Mouse (Mus musculus) heart, adult 11 months (tissue): ENCODE results near the gene Shisa8.
"Not testable (repeated sequence)": the region's sequence is repeated elsewhere in the genome, so short reads cannot be mapped to it uniquely, and the experiment has no call there.

Source experiments
- DNase-seq: peaks from one replicate; pipeline ENCODE4 v3.0.0; 2022

Gene Shisa8

GRCm38 (mm10) chr15:82212752-82213063 lies at the start of gene Shisa8:
Gene Shisa8 (minus strand): TSS chr15:82212815.
- DNase-seq: no peak

GRCm38 (mm10) chr15:82259510-82259909 lies 46.9 kb upstream of the Shisa8 start:
- DNase-seq: no peak

- DNase-seq: no peak
These were observed 43.3 kb upstream of the Shisa8 start for GRCm38 (mm10) chr15:82255944-82256383.

GRCm38 (mm10) chr15:82255248-82255647 lies 42.6 kb upstream of the Shisa8 start:
- no peak for DNase-seq

GRCm38 (mm10) chr15:82252097-82252496 lies 39.5 kb upstream of the Shisa8 start, which contains the start of gene 1500009C09Rik:
Gene 1500009C09Rik (plus strand): TSS chr15:82252397.
- DNase-seq: no peak

GRCm38 (mm10) chr15:82251579-82251978 lies 39.0 kb upstream of the Shisa8 start:
- DNase-seq: no peak

- no peak for DNase-seq
These were observed 34.6 kb upstream of the Shisa8 start for GRCm38 (mm10) chr15:82247131-82247776.

GRCm38 (mm10) chr15:82244805-82245161 lies 32.2 kb upstream of the Shisa8 start:
- DNase-seq: not testable (repeated sequence)

- DNase-seq: peak; percentile 100
These were observed 31.6 kb upstream of the Shisa8 start, which contains the start of gene Cenpm for GRCm38 (mm10) chr15:82244115-82244804. Gene Cenpm (minus strand): TSS chr15:82244748.

- DNase-seq: no peak
These were observed 31.1 kb upstream of the Shisa8 start for GRCm38 (mm10) chr15:82243742-82244114.

- DNase-seq: no peak
These were observed 30.7 kb upstream of the Shisa8 start for GRCm38 (mm10) chr15:82243311-82243710.

GRCm38 (mm10) chr15:82236565-82236964 lies 23.9 kb upstream of the Shisa8 start:
- peak; percentile 95 for DNase-seq

GRCm38 (mm10) chr15:82235661-82236060 lies 23.0 kb upstream of the Shisa8 start:
- DNase-seq: no peak

- DNase-seq: no peak
These were observed 20.0 kb upstream of the Shisa8 start for GRCm38 (mm10) chr15:82232651-82233050.

GRCm38 (mm10) chr15:82231591-82232378 lies 19.2 kb upstream of the Shisa8 start:
- DNase-seq: peak; percentile 94

- DNase-seq: no peak
These were observed 18.5 kb upstream of the Shisa8 start for GRCm38 (mm10) chr15:82231100-82231499.

- no peak for DNase-seq
These were observed 17.5 kb upstream of the Shisa8 start for GRCm38 (mm10) chr15:82230098-82230611.

- no peak for DNase-seq
These were observed 17.0 kb upstream of the Shisa8 start for GRCm38 (mm10) chr15:82229542-82230045.

- no peak for DNase-seq
These were observed 13.2 kb upstream of the Shisa8 start for GRCm38 (mm10) chr15:82225769-82226168.

- no peak for DNase-seq
These were observed 12.1 kb upstream of the Shisa8 start for GRCm38 (mm10) chr15:82224602-82225215.

GRCm38 (mm10) chr15:82223657-82224601 lies 11.3 kb upstream of the Shisa8 start, which contains the start of gene Tnfrsf13c:
Gene Tnfrsf13c (minus strand): TSS chr15:82224369.
- DNase-seq: peak; percentile 94

- DNase-seq: no peak
These were observed 10.6 kb upstream of the Shisa8 start for GRCm38 (mm10) chr15:82223251-82223650.
